Mouse (Mus musculus): Measurements from ENCODE around the gene Sult3a1. TPM values are rescaled to one million over a fixed set of nuclear protein-coding genes. Genes with fewer than 3 reads are reported as not detected.

Gene Sult3a1
- not detected in 2 replicates for polyA plus RNA-seq (2012; rRNA removed; ENCODE audit: low replicate concordance)

GRCm38 (mm10) chr10:33857421-33857820 lies at the start of gene Sult3a1:
Gene Sult3a1, plus strand, starts transcription at chr10:33857721.

GRCm38 (mm10) chr10:33904530-33905481 lies 47.3 kb downstream of the Sult3a1 start, which contains the start of gene Rsph4a:
Gene Rsph4a, plus strand, starts transcription at chr10:33905111.

Other genes starting within 250 kb of the Sult3a1 start
- 3.0 TPM in 1 of 2 replicates, not detected in the other for gene Clvs2, start 233.0 kb upstream of the Sult3a1 start, polyA plus RNA-seq (2012; rRNA removed; ENCODE audit: low replicate concordance)
- not detected in 2 replicates for gene Sult3a2, start 71.0 kb upstream of the Sult3a1 start, polyA plus RNA-seq (2012; rRNA removed; ENCODE audit: low replicate concordance)
- 0.04 TPM in 1 of 2 replicates, not detected in the other for gene Rsph4a, start 47.4 kb downstream of the Sult3a1 start, polyA plus RNA-seq (2012; rRNA removed; ENCODE audit: low replicate concordance)
- 6.0 and 7.0 TPM in 2 replicates for gene Zup1, start 93.5 kb downstream of the Sult3a1 start, polyA plus RNA-seq (2012; rRNA removed; ENCODE audit: low replicate concordance)
- gene Rwdd1, start 161.9 kb downstream of the Sult3a1 start, polyA plus RNA-seq (2012; rRNA removed; ENCODE audit: low replicate concordance) = 24.1 and 38.3 TPM in 2 replicates
- gene Trappc3l, start 179.9 kb downstream of the Sult3a1 start, polyA plus RNA-seq (2012; rRNA removed; ENCODE audit: low replicate concordance) = not detected in 2 replicates
- gene Calhm4, start 186.6 kb downstream of the Sult3a1 start, polyA plus RNA-seq (2012; rRNA removed; ENCODE audit: low replicate concordance) = not detected in 2 replicates
- 0.77 and 1.5 TPM in 2 replicates for gene Calhm5, start 238.8 kb downstream of the Sult3a1 start, polyA plus RNA-seq (2012; rRNA removed; ENCODE audit: low replicate concordance)

Data from subcutaneous adipose tissue, adult 2 months (tissue).